Mouse (Mus musculus) frontal cortex, postnatal 14 days (tissue): ENCODE measurements around the gene Dnase1l2.
"Not testable (repeated sequence)": the region's sequence is repeated elsewhere in the genome, so short reads cannot be mapped to it uniquely, and the experiment has no call there.

Source experiments
- DNase-seq, 2 experiments: peaks; one replicate each; pipeline ENCODE4 v3.0.0; 2022; ENCODE audit warnings: low spot score in 2 of 2

Dnase1l2 gene

DNA sequence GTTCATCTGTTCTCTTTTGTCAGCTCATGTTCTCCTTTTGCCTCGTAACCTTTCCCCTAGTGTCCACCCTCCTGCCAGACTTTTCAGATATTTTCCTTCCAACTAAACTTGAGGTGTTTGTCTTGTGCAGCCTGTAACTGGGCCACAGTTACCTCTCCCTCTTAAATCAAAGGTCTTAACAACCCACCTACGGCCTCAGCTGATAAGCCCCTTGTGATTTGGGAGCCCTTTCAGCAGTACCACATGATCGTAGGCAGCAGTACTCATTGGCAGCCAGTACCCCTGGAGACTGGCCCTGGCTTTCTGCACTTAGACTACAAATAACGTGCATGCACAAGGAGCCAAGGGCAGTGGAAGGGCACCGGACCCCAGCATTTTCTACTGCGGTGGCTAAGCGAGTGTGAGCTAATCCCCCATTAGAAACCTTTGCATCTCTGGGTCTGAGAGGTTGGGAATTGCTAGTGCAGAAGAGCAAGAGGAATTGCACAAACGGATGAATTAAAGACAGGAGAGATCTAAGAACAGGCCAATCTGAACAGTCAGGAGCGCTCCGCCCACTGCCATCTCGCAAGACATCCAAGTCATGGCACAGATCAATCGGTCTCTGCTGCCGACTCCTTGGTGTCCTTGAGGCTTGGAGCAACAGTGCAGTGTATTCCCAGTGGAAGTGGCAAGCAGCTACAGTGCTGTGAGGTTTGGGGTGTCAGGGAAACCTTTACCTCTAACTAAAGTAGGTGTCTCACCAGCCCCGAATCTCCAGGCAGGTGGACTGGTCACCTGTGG, 13.5 kb downstream of the Dnase1l2 start:
- no peak for DNase-seq

DNA sequence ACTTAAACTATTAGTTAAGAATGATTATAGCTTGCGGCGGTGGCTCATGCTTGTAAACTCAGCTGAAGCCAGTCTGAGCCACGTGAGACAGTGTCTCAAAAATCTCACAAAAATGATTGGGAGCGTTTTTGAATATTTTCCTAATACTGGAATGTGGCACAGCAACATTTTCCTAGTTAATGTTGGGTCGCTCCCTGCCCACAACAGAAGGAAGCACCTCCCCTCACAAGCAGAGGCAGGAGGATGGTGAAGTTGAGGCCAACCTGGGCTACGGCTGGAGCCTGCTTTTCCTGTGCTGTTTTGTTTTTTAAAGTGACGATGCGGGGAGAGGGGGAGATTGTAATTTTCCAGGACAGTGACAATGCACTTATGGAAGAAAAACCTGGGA, 15.7 kb downstream of the Dnase1l2 start:
- DNase-seq: no peak

DNA sequence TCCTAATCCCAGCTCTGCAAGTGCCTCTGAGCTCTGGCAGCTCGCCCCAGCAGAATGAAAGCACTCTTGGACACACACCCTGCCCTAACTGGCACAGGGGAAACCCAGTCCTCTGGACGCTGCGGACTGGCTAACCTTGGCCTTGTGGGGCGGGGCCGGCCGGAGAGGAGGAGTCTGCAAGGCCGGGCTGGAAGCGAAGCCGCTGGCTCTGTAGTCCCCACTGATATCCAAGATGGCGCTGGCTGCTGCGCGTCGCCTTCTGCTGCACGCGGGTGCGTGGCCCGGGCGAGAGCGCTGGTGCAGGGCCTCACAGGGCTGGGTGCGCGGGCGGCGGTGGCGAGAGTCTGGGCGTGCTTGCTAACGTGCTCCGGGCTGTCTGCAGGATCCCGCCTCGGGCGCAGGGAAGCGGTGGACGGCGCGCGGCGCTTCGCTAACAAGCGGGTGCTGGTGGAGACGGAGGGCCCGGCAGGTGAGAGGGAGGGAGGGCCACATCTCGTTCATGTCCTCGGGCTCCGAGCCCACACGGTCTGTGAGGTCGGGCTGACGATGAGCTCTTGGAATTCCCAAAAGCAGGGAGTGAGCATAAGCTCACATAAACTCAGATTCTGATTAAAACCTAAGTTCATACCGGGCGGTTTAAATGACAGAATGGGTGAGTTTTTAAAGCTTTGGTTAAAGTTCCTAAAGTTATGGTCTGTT, 16.3 kb downstream of the Dnase1l2 start, which contains the start of gene Eci1:
Gene Eci1, plus strand, starts transcription at position 171 of the 699 bp plus-strand sequence.
- peak; percentile 86 to 87 for DNase-seq

- no peak for DNase-seq
Measured at GRCm38 (mm10) chr17:24425905-24426304, 17.0 kb downstream of the Dnase1l2 start.

DNA sequence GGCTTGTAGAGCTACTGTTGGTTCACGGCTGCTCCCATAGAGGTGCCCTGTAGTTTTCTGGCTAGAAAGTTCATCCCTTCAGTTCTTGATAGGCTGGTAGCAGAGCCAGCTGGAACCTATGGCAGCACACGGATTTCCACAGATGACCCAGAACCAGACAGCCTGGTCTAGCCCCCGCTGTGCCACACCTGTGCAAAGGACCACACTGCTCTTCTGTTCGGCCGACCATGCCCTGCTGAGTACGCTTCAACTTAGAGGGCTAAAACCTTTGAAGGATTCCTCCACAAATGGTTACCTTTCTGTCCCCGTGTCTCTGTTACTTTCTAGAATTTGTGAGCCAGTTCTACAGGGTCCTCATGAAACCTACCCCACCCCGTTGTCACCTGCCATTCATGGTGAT, 17.6 kb downstream of the Dnase1l2 start:
- DNase-seq: not testable (repeated sequence)

- no peak for DNase-seq
Measured at GRCm38 (mm10) chr17:24424489-24424888, 18.4 kb downstream of the Dnase1l2 start.

DNA sequence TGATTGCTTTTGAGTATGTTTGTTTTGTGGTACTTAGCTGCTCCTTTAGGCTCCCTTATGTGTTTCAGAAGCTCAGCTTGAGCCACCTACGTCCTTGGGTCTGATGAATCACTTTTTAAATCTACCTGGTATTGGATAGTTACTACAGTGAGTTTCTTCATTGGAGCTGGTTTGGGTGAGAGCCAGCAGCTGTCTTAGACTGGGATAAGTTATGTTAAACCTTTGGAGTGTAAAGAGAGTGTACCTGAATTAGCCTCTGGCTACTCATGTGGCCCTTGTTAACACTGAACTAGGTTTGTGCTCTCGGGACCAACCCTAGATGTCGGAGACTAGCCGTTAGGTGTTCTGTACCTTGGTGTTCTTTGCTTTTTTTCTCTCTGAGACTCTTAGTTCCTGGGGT, 19.8 kb downstream of the Dnase1l2 start:
- no peak for DNase-seq

DNA sequence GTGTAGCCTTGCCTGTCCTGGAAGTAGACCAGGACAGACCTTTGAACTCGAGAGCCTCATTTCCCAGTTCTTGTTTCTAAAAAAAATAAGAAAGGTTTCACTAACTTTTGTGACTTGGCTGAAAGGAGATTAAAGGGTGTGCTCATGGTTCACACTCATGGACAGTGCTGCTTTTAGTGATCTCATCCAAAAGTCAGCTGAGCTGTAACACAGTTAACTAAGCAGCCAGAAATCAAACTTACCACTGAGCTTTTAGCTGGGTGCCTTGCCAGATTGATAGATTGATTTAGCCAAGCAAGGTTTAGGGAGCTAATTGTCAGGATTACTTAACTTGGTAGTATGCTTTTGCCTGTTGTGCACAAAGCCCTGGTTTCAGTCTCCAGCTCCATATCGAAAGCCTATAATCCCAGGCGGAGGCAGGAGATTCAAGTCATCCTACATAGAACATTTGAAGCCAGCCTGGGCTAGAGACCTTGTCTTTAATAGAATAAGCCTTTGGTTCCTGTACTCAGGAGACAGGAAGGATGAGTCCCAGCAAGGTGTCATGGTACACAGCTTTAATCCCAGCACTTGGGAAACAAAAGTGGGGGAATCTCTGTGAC, 26.8 kb downstream of the Dnase1l2 start:
- no peak for DNase-seq

DNA sequence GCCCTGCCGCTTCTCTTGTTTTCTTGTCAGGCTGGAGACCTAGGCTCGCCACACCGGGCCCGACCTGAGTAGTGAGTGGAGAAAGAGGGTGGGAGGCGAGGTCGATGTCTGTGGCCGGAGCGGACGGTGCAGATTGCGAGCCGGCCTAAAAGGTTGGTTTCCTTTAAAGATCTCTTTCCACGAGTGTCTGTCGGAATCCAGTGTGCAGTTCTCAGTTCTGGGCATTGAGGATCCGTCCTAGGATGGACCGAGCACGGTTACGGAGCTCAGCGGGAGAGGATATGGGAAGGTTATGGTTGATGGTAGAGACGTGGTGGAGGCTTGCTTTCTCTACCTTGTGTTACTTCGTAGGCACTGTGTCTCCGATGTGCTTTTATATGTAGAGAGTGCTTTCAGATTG, 27.9 kb downstream of the Dnase1l2 start:
- no peak for DNase-seq

GRCm38 (mm10) chr17:24414230-24414976, 28.5 kb downstream of the Dnase1l2 start, which contains the start of gene Rnps1:
Rnps1 (plus strand) TSS chr17:24414565.
- DNase-seq: peak; percentile 88 to 89

- DNase-seq: no peak
Measured at GRCm38 (mm10) chr17:24413557-24414211, 29.2 kb downstream of the Dnase1l2 start.

- DNase-seq: no peak
Measured at GRCm38 (mm10) chr17:24407116-24407803, 35.6 kb downstream of the Dnase1l2 start.

GRCm38 (mm10) chr17:24402371-24402770, 40.5 kb downstream of the Dnase1l2 start:
- no peak for DNase-seq

DNA sequence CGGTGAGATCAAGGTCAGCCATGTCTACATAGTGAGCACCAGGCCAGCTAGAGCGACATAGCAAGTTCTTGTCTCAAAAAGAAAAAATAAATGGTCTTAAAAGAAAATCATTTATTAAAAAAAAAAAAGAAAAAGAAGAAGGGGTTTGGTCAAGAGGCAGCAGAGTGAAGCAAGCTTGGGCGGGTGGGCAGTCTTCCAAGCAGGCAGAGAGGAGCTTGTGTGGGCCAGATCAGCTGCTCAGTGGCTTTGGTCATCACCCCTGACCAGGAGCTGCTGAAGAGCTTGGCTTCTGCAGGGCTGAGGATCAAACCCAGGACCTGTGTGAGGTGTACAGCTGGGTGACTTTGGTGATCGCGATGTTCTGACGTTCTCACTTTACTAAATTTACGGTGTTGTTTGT, 48.4 kb downstream of the Dnase1l2 start:
- DNase-seq: no peak

GRCm38 (mm10) chr17:24393527-24393926, 49.4 kb downstream of the Dnase1l2 start:
- DNase-seq: no peak

DNA sequence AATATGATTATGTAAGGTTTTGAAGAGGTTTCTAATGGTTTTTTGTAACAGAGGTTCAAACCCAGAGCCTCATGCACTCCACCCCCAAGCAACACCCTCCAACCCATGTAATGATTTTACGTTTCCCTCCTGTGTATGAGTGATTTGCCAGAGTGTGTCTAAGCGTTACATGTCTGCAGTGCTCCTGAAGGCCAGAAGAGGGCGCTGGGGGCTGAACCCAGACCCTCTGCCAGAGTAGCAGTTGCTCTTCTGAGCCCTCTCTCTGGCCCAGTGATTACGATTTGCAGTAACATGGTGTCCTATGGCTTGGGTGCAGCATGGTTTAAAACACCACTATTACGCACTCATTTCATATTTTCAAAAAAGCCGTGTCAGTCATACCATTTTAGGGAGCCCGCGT, 51.8 kb downstream of the Dnase1l2 start:
- no peak for DNase-seq
